Mouse (Mus musculus) heart, postnatal 14 days (tissue): ENCODE data around the gene Zfp644. TPM values are rescaled to one million over a fixed set of nuclear protein-coding genes. Genes with fewer than 3 reads are reported as not detected.
"Not testable (repeated sequence)": the region's sequence is repeated elsewhere in the genome, so short reads cannot be mapped to it uniquely, and the experiment has no call there.

Experiments used
- DNase-seq, 2 experiments: peaks; one replicate each; pipeline ENCODE4 v3.0.0; 2021 to 2022
- intact Hi-C: fragments of 180-260 bp; cut with DNase I; formaldehyde crosslinking; loops from one replicate; pipeline ENCODE4 v1.15.1; 2025
- long read RNA-seq, 2 experiments: library from polyadenylated mRNA; stranded (forward); transcript quantifications; one replicate each; pipeline ENCODE4 v2.0.0; 2021
- total RNA-seq, 2 experiments: library from RNA; stranded (reverse); gene quantifications; 2 replicates each; pipeline ENCODE4 v1.2.3; 2021

The Zfp644 gene
- 10 to 100 TPM; 66.0 to 70.4 TPM for total RNA-seq
- long read RNA-seq, experiment 1, full-length matches to known transcripts: 5 of 20 reads
- long read RNA-seq, experiment 1, partial matches to known transcripts: 6 of 20 reads
- long read RNA-seq, experiment 1, other reads (novel, unspliced or antisense): 9 of 20 reads
- long read RNA-seq, experiment 2, partial matches to known transcripts: 2 of 16 reads
- long read RNA-seq, experiment 2, other reads (novel, unspliced or antisense): 12 of 16 reads

DNA sequence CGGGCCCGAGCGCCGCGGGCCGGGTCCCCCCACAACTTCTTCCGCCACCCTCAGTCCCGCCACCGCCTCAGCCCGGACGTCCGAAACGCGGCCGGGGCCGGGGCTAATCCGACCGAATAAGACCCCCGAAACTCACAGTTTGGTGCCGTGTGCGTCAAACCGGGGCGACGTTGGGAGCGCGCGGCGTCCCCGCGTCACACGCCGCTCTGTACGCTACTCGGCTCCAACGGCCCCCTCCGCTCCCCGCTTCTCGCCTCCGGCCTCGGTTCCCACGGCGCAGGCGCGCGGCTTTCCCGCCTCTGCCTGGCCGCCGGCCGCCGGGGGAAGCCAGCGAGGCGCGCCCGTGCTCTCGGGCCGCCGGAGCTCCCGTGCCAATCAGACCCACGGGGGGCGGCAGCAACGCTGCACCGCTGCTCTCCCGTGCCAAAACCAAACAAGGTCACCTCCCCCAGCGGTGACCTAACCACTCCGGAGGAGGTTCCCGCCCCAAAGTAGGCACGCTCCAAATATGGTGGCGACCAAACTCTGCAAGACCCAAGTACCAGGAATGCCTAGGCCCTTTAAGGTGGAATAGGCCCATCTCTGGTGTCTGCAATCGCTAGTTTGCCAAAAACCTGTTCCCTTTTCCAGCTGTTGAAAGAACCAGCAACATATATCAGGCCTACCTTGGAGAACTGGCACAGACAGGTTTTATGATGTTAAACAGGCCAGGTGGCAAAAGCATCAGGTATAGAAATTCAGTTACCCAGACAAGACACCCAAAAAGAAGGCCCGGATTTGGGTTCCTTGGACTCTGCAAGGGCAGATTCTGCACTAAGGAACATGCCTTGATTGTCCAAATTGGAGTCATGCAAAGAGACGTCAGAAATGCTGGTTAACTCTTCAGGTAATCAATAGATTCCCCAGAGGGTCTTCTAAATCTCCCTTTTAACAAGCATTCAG lies at the start of gene Zfp644:
Zfp644 (minus strand) TSS at position 892 of the 942 bp plus-strand sequence.
- DNase-seq: peak; percentile 91 to 92
- intact Hi-C loops: loop anchor here (5.0 kb wide), 1 partner anchor 106 kb away; no protein-coding TSS in a partner anchor

GRCm38 (mm10) chr5:106739716-106740115 lies 42.6 kb upstream of the Zfp644 start:
- DNase-seq: no peak
- intact Hi-C loops: no loop called here

- DNase-seq: no peak
- intact Hi-C loops: no loop called here
Observed at GRCm38 (mm10) chr5:106723487-106723886, 26.4 kb upstream of the Zfp644 start.

- intact Hi-C loops: no loop called here
- DNase-seq: no peak
Observed at GRCm38 (mm10) chr5:106722771-106723170, 25.7 kb upstream of the Zfp644 start.

GRCm38 (mm10) chr5:106711870-106712277 lies 14.8 kb upstream of the Zfp644 start:
- intact Hi-C loops: no loop called here
- DNase-seq: no peak

- intact Hi-C loops: no loop called here
- DNase-seq: no peak
Observed at GRCm38 (mm10) chr5:106711220-106711726, 14.2 kb upstream of the Zfp644 start.

DNA sequence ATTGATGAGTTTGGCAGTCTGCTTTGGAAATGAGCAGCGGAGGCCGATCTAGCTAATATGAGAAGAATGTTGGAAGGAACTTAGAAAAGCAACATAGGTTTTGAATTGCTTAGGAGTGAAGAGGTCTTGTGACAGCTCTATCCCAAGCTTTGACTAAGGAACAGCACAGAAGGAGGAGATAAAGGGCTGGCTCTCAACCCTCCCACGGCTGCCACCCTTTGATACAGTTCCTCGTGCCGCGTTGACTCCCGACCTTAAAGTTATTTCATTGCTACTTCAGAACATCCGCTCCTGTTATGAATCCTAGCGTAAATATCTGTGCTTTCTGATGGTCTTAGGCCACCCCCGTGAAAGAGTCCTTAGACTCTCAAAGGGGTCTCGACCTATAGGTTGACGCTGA lies 13.5 kb upstream of the Zfp644 start:
- no peak for DNase-seq
- intact Hi-C loops: no loop called here

GRCm38 (mm10) chr5:106710085-106710409 lies 13.0 kb upstream of the Zfp644 start:
- DNase-seq: no peak
- intact Hi-C loops: no loop called here

- intact Hi-C loops: no loop called here
- DNase-seq: no peak
Observed at GRCm38 (mm10) chr5:106709388-106710084, 12.4 kb upstream of the Zfp644 start.

DNA sequence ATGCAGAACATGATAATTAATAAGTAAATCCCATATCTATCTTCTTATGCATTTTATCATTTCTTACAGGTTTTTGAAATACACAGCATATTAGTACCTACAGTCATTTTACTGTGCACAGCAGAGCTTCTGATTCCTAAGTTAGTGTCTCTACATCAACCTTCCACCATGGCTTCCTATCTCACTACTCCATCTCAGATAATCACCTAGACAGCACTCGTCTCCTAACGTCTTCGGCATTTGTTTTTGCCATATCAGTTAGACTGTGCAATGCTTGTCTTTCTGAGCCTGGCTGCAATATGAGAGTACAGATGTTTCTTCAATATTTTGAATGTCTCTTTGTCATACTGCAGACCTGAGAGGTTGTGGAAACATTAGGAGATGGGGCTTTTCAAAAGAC lies 9.3 kb upstream of the Zfp644 start:
- DNase-seq: no peak
- intact Hi-C loops: no loop called here

DNA sequence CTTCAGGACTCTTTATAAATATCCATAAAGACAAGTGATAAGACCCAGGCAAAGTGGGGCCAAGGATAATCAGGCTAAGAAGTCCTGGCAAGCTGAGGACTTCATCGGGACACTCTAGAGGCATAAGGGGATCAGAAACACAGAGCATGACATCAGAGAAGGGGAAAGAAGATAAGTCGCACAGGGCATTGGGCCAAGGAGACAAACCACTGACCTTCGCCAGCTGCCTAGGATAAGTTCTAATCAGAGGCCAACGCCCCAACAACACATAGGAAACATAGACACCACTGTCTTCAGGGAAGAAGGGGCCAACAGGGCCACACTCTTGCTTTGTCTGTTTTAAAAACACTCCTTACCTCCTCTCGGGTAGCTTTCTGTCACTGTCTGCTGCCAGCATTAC lies 8.1 kb upstream of the Zfp644 start:
- DNase-seq: peak in 1 of 2 experiments; percentile 14
- intact Hi-C loops: no loop called here

DNA sequence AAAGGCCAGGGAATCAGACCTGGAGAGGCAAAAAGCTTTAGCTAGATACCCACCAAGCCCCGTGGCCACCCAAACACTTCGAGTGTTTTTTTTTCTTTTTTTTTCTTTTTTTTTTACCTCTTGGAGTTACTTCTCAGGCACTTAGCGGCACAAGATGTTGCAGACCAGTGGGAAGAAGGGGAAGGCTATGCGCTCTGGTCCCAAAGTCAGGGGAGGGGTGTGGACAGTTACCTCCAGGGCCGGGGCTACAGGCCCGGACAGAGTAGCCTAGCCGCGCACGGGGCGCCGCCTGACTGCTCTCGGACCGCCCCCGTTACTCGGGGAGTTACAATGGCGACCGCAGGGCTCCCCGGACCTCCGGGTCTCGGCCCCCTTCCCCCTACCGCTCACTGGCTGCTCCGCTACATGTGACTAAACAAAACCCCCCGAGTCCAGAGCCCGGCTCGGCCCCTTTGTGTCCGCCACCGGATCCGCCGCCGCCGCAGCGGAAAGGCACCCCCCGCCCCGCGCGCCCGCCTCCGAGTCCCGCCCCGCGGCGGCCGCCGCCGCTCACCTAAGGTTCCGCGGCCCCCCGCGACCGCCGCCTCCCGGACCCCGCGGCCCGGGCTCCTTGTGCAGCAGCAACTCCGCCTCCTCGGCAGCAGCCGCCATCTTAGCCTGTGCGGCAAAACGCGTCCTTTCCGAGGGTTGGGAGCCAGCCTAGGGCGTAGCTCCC lies 1.2 kb downstream of the Zfp644 start:
- peak; percentile 78 to 81 for DNase-seq
- intact Hi-C loops: loop anchor here (2.0 to 5.0 kb wide), 2 partner anchors 19 to 106 kb away; no protein-coding TSS in a partner anchor

DNA sequence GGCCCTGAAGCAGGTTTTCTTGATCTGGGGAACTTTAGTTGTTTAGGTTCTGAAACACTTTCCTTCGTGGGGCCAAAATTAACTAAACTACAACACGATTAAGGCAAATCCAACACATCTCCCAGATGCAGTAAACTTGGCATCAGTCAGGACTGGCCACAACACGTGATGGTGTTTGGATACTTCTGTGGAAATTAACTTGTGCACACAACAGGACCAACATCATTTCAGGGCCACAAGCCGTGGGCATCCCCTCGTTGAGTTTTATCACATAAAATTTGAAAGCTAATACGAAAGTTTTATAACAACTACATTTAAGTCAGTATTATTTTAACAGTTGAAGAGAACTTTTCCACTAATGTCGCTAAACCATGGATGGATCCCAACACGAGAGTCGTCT lies 1.9 kb downstream of the Zfp644 start:
- intact Hi-C loops: loop anchor here (2.0 to 5.0 kb wide), 2 partner anchors 18 to 107 kb away; no protein-coding TSS in a partner anchor
- DNase-seq: no peak

DNA sequence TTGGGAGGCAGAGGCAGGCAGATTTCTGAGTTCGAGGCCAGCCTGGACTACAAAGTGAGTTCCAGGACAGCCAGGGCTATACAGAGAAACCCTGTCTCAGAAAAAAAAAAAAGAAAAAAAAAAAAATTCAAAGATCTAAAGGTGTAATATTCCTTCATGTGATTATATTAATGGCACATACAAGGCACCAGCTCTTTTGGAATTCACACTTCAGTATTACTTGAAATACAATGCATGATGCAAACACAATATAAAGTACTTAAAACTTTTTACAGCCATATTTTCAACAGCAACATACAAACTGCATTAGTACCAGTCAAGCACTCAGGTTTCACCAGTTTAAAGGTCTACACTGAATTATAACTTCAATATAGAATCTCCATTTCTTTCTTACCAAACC lies 2.4 kb downstream of the Zfp644 start:
- intact Hi-C loops: loop anchor here (2.0 to 5.0 kb wide), 2 partner anchors 18 to 108 kb away; no protein-coding TSS in a partner anchor

DNA sequence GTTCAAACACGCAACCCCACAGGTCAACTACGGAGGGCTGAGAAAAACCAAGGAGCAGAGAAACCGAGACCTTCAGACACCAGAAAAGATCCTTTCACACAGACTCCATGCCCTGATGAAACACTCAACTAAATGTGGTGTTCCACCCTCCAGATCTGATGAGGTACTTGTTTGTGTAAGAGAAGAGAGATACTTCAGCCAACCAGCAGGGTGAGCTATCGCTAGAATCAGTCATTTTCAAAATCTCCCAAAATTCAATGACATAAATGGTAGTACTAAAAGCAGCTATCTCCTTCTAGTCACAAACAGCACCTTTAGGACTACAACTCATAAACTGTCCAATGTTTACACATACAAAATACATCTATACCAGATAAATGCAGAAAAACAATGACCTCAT lies 4.1 kb downstream of the Zfp644 start:
- intact Hi-C loops: no loop called here
- DNase-seq: no peak

More for the DNA sequence above, 2.4 kb downstream of the Zfp644 start:
- no peak for DNase-seq

DNA sequence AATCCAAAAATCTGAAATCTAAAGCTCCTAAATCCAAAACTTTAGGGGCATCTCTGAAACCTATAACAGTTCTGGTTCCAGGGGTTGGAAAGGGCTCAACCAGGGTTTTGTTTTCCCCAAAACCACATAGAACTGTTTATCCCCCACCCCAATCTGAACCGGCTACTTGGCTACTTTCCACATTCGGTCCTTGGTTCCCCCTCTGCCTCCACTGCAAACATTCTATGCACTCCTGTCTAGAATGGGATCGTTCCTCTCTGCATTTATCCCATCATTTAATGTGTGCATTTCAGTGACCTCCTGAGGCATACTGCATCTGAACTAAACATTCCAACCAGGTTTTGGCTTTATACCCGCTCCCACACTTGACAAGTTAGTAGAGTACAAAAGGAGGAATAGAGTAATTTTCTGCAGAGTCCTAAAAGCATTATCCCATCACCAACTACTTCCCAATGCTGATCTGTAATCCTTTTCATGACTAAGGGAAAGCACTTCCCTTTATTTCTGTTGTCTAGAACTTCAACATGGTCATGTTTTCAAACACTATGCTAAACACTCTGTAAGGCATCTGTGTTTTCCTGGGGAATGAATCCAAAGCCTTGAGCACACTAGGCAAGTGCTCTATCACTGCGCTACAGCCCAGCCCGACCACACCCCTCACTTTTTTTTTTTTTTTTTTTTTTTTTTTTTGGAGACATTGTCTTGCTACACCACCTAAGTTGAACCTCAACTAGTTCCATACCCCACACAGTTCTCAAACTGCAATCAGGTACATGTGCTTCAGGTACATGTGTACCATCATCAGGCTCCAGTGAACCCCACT lies 16.2 kb downstream of the Zfp644 start:
- intact Hi-C loops: no loop called here
- DNase-seq: no peak

DNA sequence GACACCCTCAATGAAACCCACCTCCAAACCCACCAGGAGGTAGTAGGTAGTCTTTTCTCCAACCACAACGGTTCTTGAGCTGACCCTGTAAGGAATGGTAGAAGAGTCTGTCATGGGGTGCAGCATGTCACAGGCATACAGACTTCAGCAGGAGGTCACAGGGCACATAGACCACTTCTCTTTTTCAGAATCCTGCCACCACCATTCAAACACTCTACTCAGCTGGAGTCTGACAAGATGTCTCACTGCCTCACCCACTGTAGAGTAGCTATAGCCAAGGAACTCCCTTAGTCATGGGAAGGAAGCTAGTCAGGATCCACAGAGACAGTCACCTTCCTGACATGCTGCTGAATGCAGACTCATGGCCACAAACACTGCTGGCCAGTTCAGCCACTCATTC lies 17.4 kb downstream of the Zfp644 start:
- intact Hi-C loops: no loop called here

GRCm38 (mm10) chr5:106678823-106679222 lies 18.3 kb downstream of the Zfp644 start:
- intact Hi-C loops, DNase-seq: not testable (repeated sequence)

More for the DNA sequence above, 17.4 kb downstream of the Zfp644 start:
- DNase-seq: no peak

DNA sequence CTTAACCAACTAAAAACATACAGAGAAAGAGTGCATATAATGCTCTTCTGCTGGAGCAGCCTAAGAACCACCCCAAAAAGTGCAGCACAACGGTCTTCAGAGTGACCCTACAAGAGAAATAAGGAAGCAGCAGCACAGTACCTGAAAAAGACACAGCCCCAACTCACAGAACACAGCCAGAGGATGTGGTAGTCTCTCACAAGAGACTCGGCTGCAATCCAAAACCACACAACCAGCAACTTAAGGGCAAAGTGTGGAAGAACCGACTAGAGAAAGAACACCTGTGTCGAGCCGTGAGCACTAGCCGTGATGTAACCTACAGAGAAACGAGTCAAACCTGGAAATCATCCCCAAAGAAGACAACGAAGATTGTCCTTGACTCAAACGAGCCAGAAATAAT lies 20.3 kb downstream of the Zfp644 start:
- intact Hi-C loops: loop anchor here (2.0 kb wide), 1 partner anchor 18 kb away; no protein-coding TSS in a partner anchor
- no peak for DNase-seq
